Mouse (Mus musculus) embryonic facial prominence, embryonic 11.5 days (tissue): Measurements from ENCODE around the gene Tnni1. TPM values are rescaled to one million over a fixed set of nuclear protein-coding genes. Genes with fewer than 3 reads are reported as not detected.

Experiments used
- ATAC-seq: fragments of 200-750 bp; cut with Nextera tagmentation; replicated peaks from 2 replicates; pipeline ENCODE4 v1.8.0; 2017; ENCODE audit warnings: low read depth; ENCODE audit not compliant: insufficient number of reproducible peaks, low FRiP score, low TSS enrichment
- DNase-seq: peaks from one replicate; pipeline ENCODE4 v3.0.0-alpha.2; 2015; ENCODE audit warnings: low spot score
- H3K27ac ChIP-seq: fragments of 300-500 bp; sonication (generic); replicated peaks from 2 replicates; pipeline ENCODE4 v1.5.1; 2014; ENCODE audit warnings: mild to moderate bottlenecking, low read depth, low read length, control low read depth
- H3K27me3 ChIP-seq: fragments of 300-500 bp; sonication (generic); 2 replicates; pipeline ENCODE4 v1.6.1; 2014; ENCODE audit warnings: mild to moderate bottlenecking, low read length, moderate library complexity, mixed read lengths; ENCODE audit not compliant: control insufficient read depth, insufficient read depth
- H3K36me3 ChIP-seq: fragments of 300-500 bp; sonication (generic); replicated peaks from 2 replicates; pipeline ENCODE4 v1.6.1; 2014; ENCODE audit warnings: low read depth, mild to moderate bottlenecking, low read length, moderate library complexity, mixed read lengths; ENCODE audit not compliant: control insufficient read depth, insufficient read depth
- H3K4me1 ChIP-seq: fragments of 300-500 bp; sonication (generic); 2 replicates; pipeline ENCODE4 v1.6.1; 2014; ENCODE audit warnings: low read length, mixed read lengths; ENCODE audit not compliant: control insufficient read depth, insufficient read depth
- H3K4me2 ChIP-seq: fragments of 300-500 bp; sonication (generic); 2 replicates; pipeline ENCODE4 v1.6.1; 2014; ENCODE audit warnings: low read depth, mild to moderate bottlenecking, control low read depth, low read length, moderate library complexity
- H3K4me3 ChIP-seq: fragments of 300-500 bp; sonication (generic); 2 replicates; pipeline ENCODE4 v1.5.1; 2014; ENCODE audit warnings: low read depth, low read length, control low read depth
- H3K9ac ChIP-seq: fragments of 300-500 bp; sonication (generic); replicated peaks from 2 replicates; pipeline ENCODE4 v1.6.1; 2014; ENCODE audit warnings: mild to moderate bottlenecking, control low read depth, low read length
- H3K9me3 ChIP-seq: fragments of 300-500 bp; sonication (generic); replicated peaks from 2 replicates; pipeline ENCODE4 v1.6.1; 2016; ENCODE audit warnings: mild to moderate bottlenecking, low read length, inconsistent platforms, mixed read lengths; ENCODE audit not compliant: control insufficient read depth
- WGBS: fragments of 180-500 bp; shearing (Covaris S2); extraction: QIAGEN DNeasy Blood & Tissue Kit; methylation state at CpG from one replicate; pipeline ENCODE4 v1.1.7; 2014; 5-methylcytosine and 5-hydroxymethylcytosine counted together
- polyA plus RNA-seq: library from polyadenylated mRNA; unstranded; fragments of >200 nt; fragmentation: Nextera tagmentation; extraction: Ambion mirVana; gene quantifications from 2 replicates; pipeline ENCODE4 v1.2.1, GENCODE M21; 2014

The Tnni1 gene
- polyA plus RNA-seq, 1 experiment from 2014 or later = 19.1 TPM

DNA sequence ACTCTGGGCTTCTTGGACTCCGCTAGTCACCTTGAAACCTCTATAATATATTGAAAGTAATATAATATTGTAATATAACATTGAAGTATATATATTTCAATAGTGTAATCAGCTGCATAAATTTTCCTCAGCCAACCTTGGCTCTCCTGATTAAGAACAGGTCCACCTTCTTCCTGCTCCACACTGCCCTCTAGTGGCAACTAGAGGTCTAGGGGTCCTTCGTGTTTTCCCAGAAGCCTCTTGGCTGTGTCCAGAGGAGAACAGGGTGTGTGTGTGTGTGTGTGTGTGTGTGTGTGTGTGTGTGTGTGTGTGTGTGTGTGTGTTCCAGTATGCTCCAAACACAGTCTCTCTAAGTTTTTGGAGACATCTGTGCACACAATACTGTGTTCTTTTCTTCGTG is 8.6 kb downstream of the Tnni1 start:
- H3K4me1 ChIP-seq = no peaks in the 10 kb centered on the region
- DNase-seq (peak; percentile 91), ATAC-seq (no peak)
- no peak overlapping the region for H3K27ac ChIP-seq
- H3K9me3 ChIP-seq = no peaks in the 10 kb centered on the region
- H3K36me3 ChIP-seq = no peaks in the 10 kb centered on the region
- WGBS = 44% methylated on average over 3 of the region's 3 CpGs
- no peak overlapping the region for H3K9ac ChIP-seq
- no peak overlapping the region for H3K4me2 ChIP-seq
- no peaks in the 10 kb centered on the region for H3K27me3 ChIP-seq
- no peak overlapping the region for H3K4me3 ChIP-seq

DNA sequence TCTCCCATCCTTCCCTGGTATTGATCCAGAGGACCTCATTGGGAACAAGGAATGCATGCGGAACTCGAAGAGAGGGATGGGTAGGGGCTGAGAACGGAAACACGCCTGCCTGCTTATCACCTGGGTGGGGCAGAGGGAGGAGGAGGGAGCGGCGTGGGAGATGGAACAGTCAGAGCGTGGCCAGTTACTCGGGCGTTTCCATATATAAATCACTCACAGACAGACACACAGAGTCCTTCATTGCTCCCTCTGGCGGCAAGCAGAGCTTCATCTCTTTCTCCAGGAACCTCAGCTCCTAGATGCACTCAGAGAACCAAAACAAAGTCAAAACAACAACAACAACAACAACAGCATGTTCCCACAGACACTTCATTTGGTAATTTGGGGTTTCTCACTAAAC is 9.5 kb downstream of the Tnni1 start:
- Histone ChIP-seq H3K9ac (no peak overlapping the region), H3K27ac (no peak overlapping the region), H3K4me3 (no peak overlapping the region), H3K9me3 (no peaks in the 10 kb centered on the region), H3K36me3 (no peaks in the 10 kb centered on the region), H3K27me3 (no peaks in the 10 kb centered on the region), H3K4me2 (no peak overlapping the region), H3K4me1 (peaks cover 4% of the 10 kb centered on the region)
- no peak for ATAC-seq
- WGBS = 42% methylated on average over 10 of the region's 10 CpGs
- DNase-seq = no peak

DNA sequence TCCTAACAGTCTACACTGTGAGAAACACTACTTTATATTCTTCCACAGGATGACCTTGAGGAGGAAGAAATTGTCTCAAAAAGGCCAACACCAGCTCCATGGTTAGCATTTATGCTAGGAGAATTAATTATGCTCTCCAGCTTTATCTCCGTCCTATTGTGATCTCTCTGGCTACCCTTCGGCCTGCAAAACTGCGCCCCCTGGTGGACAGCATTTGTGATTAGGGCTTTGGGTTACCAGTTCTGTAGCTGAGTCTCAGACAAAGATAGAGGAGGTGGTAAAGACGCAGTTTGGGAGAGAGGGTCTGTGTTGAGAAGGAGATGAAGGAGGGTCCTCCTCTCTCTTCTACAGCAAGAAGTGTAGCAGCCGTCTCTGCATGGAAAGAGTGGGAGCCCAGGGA is 10.6 kb downstream of the Tnni1 start:
- H3K4me1 ChIP-seq = peaks cover 8% of the 10 kb centered on the region
- 10% methylated on average over 5 of the region's 5 CpGs for WGBS
- H3K4me3 ChIP-seq = no peak overlapping the region
- no peak overlapping the region for H3K4me2 ChIP-seq
- H3K9me3 ChIP-seq = no peaks in the 10 kb centered on the region
- H3K27me3 ChIP-seq = no peaks in the 10 kb centered on the region
- DNase-seq (peak; percentile 79), ATAC-seq (no peak)
- H3K9ac ChIP-seq = no peak overlapping the region
- no peak overlapping the region for H3K27ac ChIP-seq
- H3K36me3 ChIP-seq = no peaks in the 10 kb centered on the region

DNA sequence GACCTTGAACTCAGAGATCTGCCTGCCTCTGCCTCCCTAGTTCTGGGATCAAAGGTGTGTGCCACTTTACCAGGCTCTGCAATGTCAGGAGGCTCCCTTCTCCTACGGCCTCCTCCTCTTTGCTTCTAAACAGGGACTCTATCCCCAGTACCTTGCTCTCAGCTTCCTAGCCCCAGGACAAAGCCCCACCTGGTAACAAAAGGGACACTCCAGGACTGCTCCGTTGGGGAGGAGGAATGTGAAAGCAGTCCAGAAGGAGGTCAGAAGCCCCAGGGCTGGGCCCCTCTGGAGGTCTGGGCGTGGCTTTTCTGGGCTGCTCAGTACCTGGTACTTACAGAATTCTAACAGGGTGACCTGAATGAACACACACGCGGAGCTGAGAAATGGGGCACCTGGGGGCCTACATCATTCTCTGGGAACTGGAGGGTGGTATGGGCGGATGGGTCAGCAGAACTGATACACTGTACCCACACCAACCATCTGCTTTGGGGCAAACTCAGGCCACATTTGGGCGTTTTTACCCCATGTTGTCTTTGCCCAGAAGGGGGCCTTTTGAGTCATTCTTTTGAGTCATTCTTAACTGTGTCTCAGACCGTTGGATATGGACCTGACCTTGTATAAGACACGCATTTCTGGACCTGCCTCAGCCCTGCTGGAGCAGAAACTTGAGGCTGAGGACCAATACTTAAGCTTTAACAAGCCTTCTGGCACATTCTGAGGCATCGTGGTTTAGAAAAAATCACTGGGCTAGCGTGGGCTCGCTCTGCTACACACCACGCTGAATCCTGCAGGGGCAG is 13.1 kb downstream of the Tnni1 start:
- 58% methylated on average over 13 of the region's 13 CpGs for WGBS
- Histone ChIP-seq H3K4me3 (no peak overlapping the region), H3K4me2 (no peak overlapping the region), H3K27me3 (no peaks in the 10 kb centered on the region), H3K9me3 (no peaks in the 10 kb centered on the region), H3K27ac (no peak overlapping the region), H3K9ac (no peak overlapping the region), H3K4me1 (peaks cover 8% of the 10 kb centered on the region), H3K36me3 (no peaks in the 10 kb centered on the region)
- ATAC-seq = no peak
- DNase-seq = no peak

DNA sequence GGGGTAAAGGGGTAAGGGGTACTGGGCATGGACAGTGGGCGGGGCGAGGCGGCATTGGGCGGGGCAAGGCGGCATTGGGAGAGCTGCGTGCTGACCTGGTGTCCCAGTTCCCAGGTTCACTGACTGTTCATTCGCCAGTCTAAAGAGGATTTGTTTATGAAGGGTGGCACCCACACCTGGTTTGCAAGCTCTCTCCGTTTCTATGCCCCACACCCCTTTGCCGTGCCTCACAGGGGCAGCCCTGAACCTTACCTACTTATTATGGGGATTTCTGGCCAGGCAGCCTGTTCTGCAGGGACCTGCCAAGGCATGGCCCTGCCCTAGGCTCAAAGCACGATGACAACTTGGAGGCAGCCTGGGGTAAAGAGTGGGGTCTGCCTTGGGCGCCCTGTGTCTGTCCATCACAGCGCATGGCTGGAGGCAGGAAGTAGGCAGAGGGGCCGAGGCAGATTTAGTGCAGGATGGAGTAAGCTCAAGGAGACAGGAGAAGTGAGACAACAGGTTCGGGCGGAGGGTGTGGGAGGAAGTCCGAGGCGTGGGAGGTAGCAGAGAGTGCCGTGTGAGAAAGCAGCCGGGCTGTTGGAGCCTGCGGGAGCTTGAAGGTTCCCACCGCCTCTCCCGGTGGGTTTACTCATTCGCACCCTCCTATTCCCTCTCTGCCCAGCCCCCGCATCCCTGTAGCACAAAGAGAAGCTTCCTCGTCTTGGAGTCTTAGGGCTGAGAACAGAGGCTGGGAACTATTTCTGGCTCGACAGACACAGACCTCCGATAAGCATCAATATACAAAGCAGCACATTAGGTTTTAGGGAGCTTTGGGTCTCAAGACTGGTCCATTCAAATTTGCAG is 14.4 kb downstream of the Tnni1 start:
- Histone ChIP-seq H3K27me3 (no peaks in the 10 kb centered on the region), H3K4me3 (no peak overlapping the region), H3K4me1 (peaks cover 8% of the 10 kb centered on the region), H3K9me3 (no peaks in the 10 kb centered on the region), H3K9ac (peak overlapping the region; percentile 41), H3K4me2 (peak overlapping the region; percentile 29), H3K27ac (no peak overlapping the region; the same call in 1 of the 2 replicates), H3K36me3 (no peaks in the 10 kb centered on the region)
- ATAC-seq (peak; percentile 25; the same call in 1 of the 2 replicates), DNase-seq (peak; percentile 27)
- WGBS = 8% methylated on average over 27 of the region's 27 CpGs

DNA sequence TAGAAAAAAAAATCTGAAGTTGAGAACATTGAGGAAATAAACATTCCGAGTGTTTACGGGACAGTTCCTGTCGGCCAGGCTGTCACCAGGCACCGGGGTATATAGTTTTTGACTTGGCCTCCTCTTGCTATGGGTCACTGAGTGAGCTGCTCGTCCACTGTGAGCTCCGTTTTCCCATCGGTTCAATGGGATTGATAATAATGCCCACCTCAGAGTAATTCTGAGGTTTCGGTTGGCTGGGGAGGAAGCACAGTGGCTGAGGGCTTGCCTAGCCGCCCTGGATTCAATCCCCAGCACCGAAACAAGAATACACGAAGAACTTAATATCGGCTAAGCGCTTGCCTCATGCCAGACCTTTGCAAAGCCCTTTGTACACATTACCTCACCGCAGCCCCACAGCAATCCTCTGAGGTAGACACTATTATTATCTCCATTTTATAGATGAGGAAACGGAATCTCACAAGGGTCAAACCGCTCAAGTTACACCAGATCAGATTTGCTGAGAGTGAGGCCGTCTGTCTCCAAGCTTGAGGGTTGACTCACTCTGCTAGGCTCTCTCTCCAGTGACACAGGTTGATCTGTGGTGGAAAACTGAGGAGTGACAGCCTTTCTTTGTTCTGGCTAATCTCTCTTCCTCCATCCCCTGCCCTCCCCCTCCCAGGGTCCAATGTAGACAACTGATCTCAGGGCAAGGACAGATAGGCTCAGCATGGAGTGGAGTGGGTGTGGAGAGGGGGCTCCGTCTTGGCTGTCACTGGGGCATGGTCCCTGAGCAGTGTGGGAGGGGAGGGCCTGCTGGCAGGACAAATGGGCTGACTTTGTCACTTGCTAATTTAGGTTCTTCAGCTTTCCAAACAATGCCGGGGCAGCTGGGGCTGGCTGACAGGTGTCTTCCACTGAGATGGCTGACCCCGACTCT is 15.2 kb downstream of the Tnni1 start:
- ATAC-seq = peak; percentile 72
- H3K36me3 ChIP-seq = no peaks in the 10 kb centered on the region
- H3K9me3 ChIP-seq = no peaks in the 10 kb centered on the region
- H3K27me3 ChIP-seq = no peaks in the 10 kb centered on the region
- peak; percentile 58 for DNase-seq
- H3K9ac ChIP-seq = no peak overlapping the region
- H3K27ac ChIP-seq = no peak overlapping the region
- 35% methylated on average over 20 of the region's 20 CpGs for WGBS
- H3K4me1 ChIP-seq = peaks cover 8% of the 10 kb centered on the region
- H3K4me2 ChIP-seq = 0 out of 2 replicates have a peak overlapping the region, but pooled peaks have one; percentile 8
- H3K4me3 ChIP-seq = no peak overlapping the region

DNA sequence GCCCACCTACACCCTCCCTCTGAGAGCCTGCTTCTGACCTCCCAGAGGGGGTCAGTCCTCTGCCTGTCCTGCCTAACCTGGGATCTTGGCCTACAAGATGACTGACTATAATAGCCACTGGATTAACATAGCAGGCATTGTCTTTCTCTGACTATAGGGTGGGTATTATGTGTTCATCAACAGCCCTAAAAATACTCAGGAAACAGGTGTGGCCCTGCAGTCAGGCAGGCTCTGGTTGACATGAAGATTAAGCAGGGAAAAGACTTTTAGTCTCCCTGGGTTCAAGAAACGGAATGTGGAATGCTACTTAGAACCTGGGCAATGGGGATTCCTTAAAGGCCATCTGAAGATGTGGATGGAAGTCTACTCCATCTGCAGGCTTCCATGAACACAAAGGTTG is 19.3 kb downstream of the Tnni1 start:
- WGBS = 81% methylated on average over 1 of the region's 1 CpGs
- Histone ChIP-seq H3K4me1 (peaks cover 6% of the 10 kb centered on the region), H3K9ac (no peak overlapping the region), H3K9me3 (no peaks in the 10 kb centered on the region), H3K27ac (no peak overlapping the region), H3K27me3 (no peaks in the 10 kb centered on the region), H3K4me3 (no peak overlapping the region), H3K4me2 (no peak overlapping the region), H3K36me3 (no peaks in the 10 kb centered on the region)
- ATAC-seq (no peak), DNase-seq (no peak)
